Mouse (Mus musculus): ENCODE measurements around the gene Itpr2. TPM values are rescaled to one million over a fixed set of nuclear protein-coding genes. Genes with fewer than 3 reads are reported as not detected.

Gene Itpr2
- polyA plus RNA-seq, 1 experiment from 2014 or later, result 6.2 TPM

- H3K4me2 ChIP-seq (replicated peaks), result no peak overlapping the region
- no peak for ATAC-seq (ENCODE audit: low FRiP score)
These were observed 388.0 kb downstream of the Itpr2 start for GRCm38 (mm10) chr6:146114071-146114470.

GRCm38 (mm10) chr6:146113085-146113484, 388.9 kb downstream of the Itpr2 start:
- Histone ChIP-seq H3K36me3 (replicated peaks; ENCODE audit: control insufficient read depth, insufficient read depth) (no peaks in the 10 kb centered on the region), H3K4me2 (replicated peaks) (no peak overlapping the region), H3K27me3 (ENCODE audit: control insufficient read depth, insufficient read depth, low read length) (no peaks in the 10 kb centered on the region), H3K27ac (no peak overlapping the region), H3K9me3 (ENCODE audit: control insufficient read depth, low read length) (no peaks in the 10 kb centered on the region), H3K4me3 (replicated peaks; ENCODE audit: low read length) (no peak overlapping the region), H3K9ac (no peak overlapping the region), H3K4me1 (replicated peaks; ENCODE audit: control insufficient read depth, insufficient read depth, low read length) (peaks cover 28% of the 10 kb centered on the region)
- ATAC-seq (ENCODE audit: low FRiP score), result no peak
- WGBS, result 69% methylated on average over 4 of the region's 4 CpGs
- no peak for DNase-seq (ENCODE audit: low spot score)

More at GRCm38 (mm10) chr6:146114071-146114470, 388.0 kb downstream of the Itpr2 start:
- Histone ChIP-seq H3K9ac (no peak overlapping the region), H3K4me1 (replicated peaks; ENCODE audit: control insufficient read depth, insufficient read depth, low read length) (peaks cover 28% of the 10 kb centered on the region), H3K27me3 (ENCODE audit: control insufficient read depth, insufficient read depth, low read length) (no peaks in the 10 kb centered on the region), H3K9me3 (ENCODE audit: control insufficient read depth, low read length) (no peaks in the 10 kb centered on the region), H3K27ac (no peak overlapping the region), H3K4me3 (replicated peaks; ENCODE audit: low read length) (no peak overlapping the region), H3K36me3 (replicated peaks; ENCODE audit: control insufficient read depth, insufficient read depth) (no peaks in the 10 kb centered on the region)
- no peak for DNase-seq (ENCODE audit: low spot score)
- WGBS, result 69% methylated on average over 3 of the region's 3 CpGs

- Histone ChIP-seq H3K27me3 (ENCODE audit: control insufficient read depth, insufficient read depth, low read length) (no peaks in the 10 kb centered on the region), H3K9ac (no peak overlapping the region), H3K4me3 (replicated peaks; ENCODE audit: low read length) (no peak overlapping the region), H3K36me3 (replicated peaks; ENCODE audit: control insufficient read depth, insufficient read depth) (no peaks in the 10 kb centered on the region), H3K4me2 (replicated peaks) (no peak overlapping the region), H3K9me3 (ENCODE audit: control insufficient read depth, low read length) (no peaks in the 10 kb centered on the region), H3K27ac (peak overlapping the region; percentile 69), H3K4me1 (replicated peaks; ENCODE audit: control insufficient read depth, insufficient read depth, low read length) (peaks cover 28% of the 10 kb centered on the region)
- DNase-seq (ENCODE audit: low spot score) (no peak), ATAC-seq (ENCODE audit: low FRiP score) (peak; percentile 24; the same call in 1 of the 2 replicates)
- WGBS, result 28% methylated on average over 7 of the region's 7 CpGs
These were observed 389.8 kb downstream of the Itpr2 start for GRCm38 (mm10) chr6:146112211-146112610.

GRCm38 (mm10) chr6:146111781-146112180, 390.2 kb downstream of the Itpr2 start:
- Histone ChIP-seq H3K4me3 (replicated peaks; ENCODE audit: low read length) (no peak overlapping the region), H3K27ac (peak overlapping the region; percentile 69), H3K9ac (no peak overlapping the region), H3K9me3 (ENCODE audit: control insufficient read depth, low read length) (no peaks in the 10 kb centered on the region), H3K4me1 (replicated peaks; ENCODE audit: control insufficient read depth, insufficient read depth, low read length) (peaks cover 28% of the 10 kb centered on the region), H3K27me3 (ENCODE audit: control insufficient read depth, insufficient read depth, low read length) (no peaks in the 10 kb centered on the region), H3K4me2 (replicated peaks) (no peak overlapping the region), H3K36me3 (replicated peaks; ENCODE audit: control insufficient read depth, insufficient read depth) (no peaks in the 10 kb centered on the region)
- ATAC-seq (ENCODE audit: low FRiP score) (peak; percentile 12; the same call in 1 of the 2 replicates), DNase-seq (ENCODE audit: low spot score) (no peak)
- WGBS, result 26% methylated on average over 6 of the region's 6 CpGs

GRCm38 (mm10) chr6:146110832-146111741, 390.9 kb downstream of the Itpr2 start:
- Histone ChIP-seq H3K27me3 (ENCODE audit: control insufficient read depth, insufficient read depth, low read length) (no peaks in the 10 kb centered on the region), H3K9ac (no peak overlapping the region), H3K27ac (peak overlapping the region; percentile 69), H3K4me1 (replicated peaks; ENCODE audit: control insufficient read depth, insufficient read depth, low read length) (peaks cover 28% of the 10 kb centered on the region), H3K9me3 (ENCODE audit: control insufficient read depth, low read length) (no peaks in the 10 kb centered on the region), H3K4me2 (replicated peaks) (no peak overlapping the region), H3K36me3 (replicated peaks; ENCODE audit: control insufficient read depth, insufficient read depth) (no peaks in the 10 kb centered on the region), H3K4me3 (replicated peaks; ENCODE audit: low read length) (no peak overlapping the region)
- WGBS, result 18% methylated on average over 21 of the region's 21 CpGs
- DNase-seq (ENCODE audit: low spot score) (peak; percentile 35), ATAC-seq (ENCODE audit: low FRiP score) (peak; percentile 77)

- DNase-seq (ENCODE audit: low spot score) (no peak), ATAC-seq (ENCODE audit: low FRiP score) (no peak)
- H3K36me3 ChIP-seq (replicated peaks; ENCODE audit: control insufficient read depth, insufficient read depth), result no peaks in the 10 kb centered on the region
- H3K4me1 ChIP-seq (replicated peaks; ENCODE audit: control insufficient read depth, insufficient read depth, low read length), result peaks cover 28% of the 10 kb centered on the region
- no peak overlapping the region for H3K9ac ChIP-seq
- no peak overlapping the region for H3K4me3 ChIP-seq (replicated peaks; ENCODE audit: low read length)
- peak overlapping the region; percentile 69 for H3K27ac ChIP-seq
- no peaks in the 10 kb centered on the region for H3K27me3 ChIP-seq (ENCODE audit: control insufficient read depth, insufficient read depth, low read length)
- WGBS, result 57% methylated on average over 4 of the region's 4 CpGs
- no peak overlapping the region for H3K4me2 ChIP-seq (replicated peaks)
- H3K9me3 ChIP-seq (ENCODE audit: control insufficient read depth, low read length), result no peaks in the 10 kb centered on the region
These were observed 391.6 kb downstream of the Itpr2 start for GRCm38 (mm10) chr6:146110425-146110824.

GRCm38 (mm10) chr6:146108695-146109094, 393.3 kb downstream of the Itpr2 start:
- no peaks in the 10 kb centered on the region for H3K27me3 ChIP-seq (ENCODE audit: control insufficient read depth, insufficient read depth, low read length)
- no peak overlapping the region for H3K4me2 ChIP-seq (replicated peaks)
- H3K4me1 ChIP-seq (replicated peaks; ENCODE audit: control insufficient read depth, insufficient read depth, low read length), result peaks cover 17% of the 10 kb centered on the region
- 82% methylated on average over 7 of the region's 7 CpGs for WGBS
- H3K9me3 ChIP-seq (ENCODE audit: control insufficient read depth, low read length), result no peaks in the 10 kb centered on the region
- no peak overlapping the region for H3K27ac ChIP-seq
- ATAC-seq (ENCODE audit: low FRiP score), result no peak
- DNase-seq (ENCODE audit: low spot score), result no peak
- H3K36me3 ChIP-seq (replicated peaks; ENCODE audit: control insufficient read depth, insufficient read depth), result no peaks in the 10 kb centered on the region
- H3K4me3 ChIP-seq (replicated peaks; ENCODE audit: low read length), result no peak overlapping the region
- H3K9ac ChIP-seq, result no peak overlapping the region

GRCm38 (mm10) chr6:146107117-146107832, 394.7 kb downstream of the Itpr2 start:
- 80% methylated on average over 4 of the region's 4 CpGs for WGBS
- H3K9me3 ChIP-seq (ENCODE audit: control insufficient read depth, low read length), result no peaks in the 10 kb centered on the region
- H3K4me1 ChIP-seq (replicated peaks; ENCODE audit: control insufficient read depth, insufficient read depth, low read length), result peaks cover 17% of the 10 kb centered on the region
- no peak overlapping the region for H3K4me3 ChIP-seq (replicated peaks; ENCODE audit: low read length)
- ATAC-seq (ENCODE audit: low FRiP score), result no peak
- DNase-seq (ENCODE audit: low spot score), result no peak
- H3K9ac ChIP-seq, result no peak overlapping the region
- no peaks in the 10 kb centered on the region for H3K27me3 ChIP-seq (ENCODE audit: control insufficient read depth, insufficient read depth, low read length)
- no peak overlapping the region for H3K4me2 ChIP-seq (replicated peaks)
- no peak overlapping the region for H3K27ac ChIP-seq
- no peaks in the 10 kb centered on the region for H3K36me3 ChIP-seq (replicated peaks; ENCODE audit: control insufficient read depth, insufficient read depth)

Data from hindbrain, embryonic 14.5 days (tissue).